Mouse (Mus musculus) olfactory bulb, adult 2 months (tissue): Measurements from ENCODE around the gene Cntrl. TPM values are rescaled to one million over a fixed set of nuclear protein-coding genes. Genes with fewer than 3 reads are reported as not detected.

Experiments used
- H3K27ac ChIP-seq: fragments of 200-500 bp; 2 replicates; pipeline ENCODE4 v1.5.1; 2012; ENCODE audit warnings: low read depth, low read length; ENCODE audit not compliant: insufficient read depth
- H3K4me1 ChIP-seq: fragments of 200-500 bp; 2 replicates; pipeline ENCODE4 v1.6.1; 2012; ENCODE audit warnings: low read length; ENCODE audit not compliant: control insufficient read depth, insufficient read depth
- H3K4me3 ChIP-seq: fragments of 200-500 bp; 2 replicates; pipeline ENCODE4 v1.5.1; 2012; ENCODE audit warnings: mild to moderate bottlenecking, low read depth, low read length, moderate library complexity; ENCODE audit not compliant: insufficient read depth
- CTCF ChIP-seq: fragments of 200-500 bp; IDR thresholded peaks from 2 replicates; pipeline ENCODE4 v1.5.1; 2012; ENCODE audit warnings: low read depth, mild to moderate bottlenecking, low read length, moderate library complexity; ENCODE audit not compliant: insufficient read depth
- POLR2A ChIP-seq: fragments of 200-500 bp; IDR thresholded peaks from 2 replicates; pipeline ENCODE4 v1.6.1; 2012; ENCODE audit warnings: mild to moderate bottlenecking, low read depth, low read length, moderate library complexity; ENCODE audit not compliant: insufficient read depth
- WGBS: fragments of 180-500 bp; shearing (Covaris S2); methylation state at CpG from one replicate; pipeline ENCODE4 v1.1.7; 2018; 5-methylcytosine and 5-hydroxymethylcytosine counted together
- polyA plus RNA-seq: library from polyadenylated mRNA; stranded (reverse); fragments of >200 nt; gene quantifications from 2 replicates; pipeline ENCODE4 v1.2.4, GENCODE M21; 2012; ENCODE audit warnings: low replicate concordance; ENCODE audit not compliant: missing spikeins, insufficient read depth, insufficient read length

Cntrl gene
- polyA plus RNA-seq, 1 experiment = not detected

DNA sequence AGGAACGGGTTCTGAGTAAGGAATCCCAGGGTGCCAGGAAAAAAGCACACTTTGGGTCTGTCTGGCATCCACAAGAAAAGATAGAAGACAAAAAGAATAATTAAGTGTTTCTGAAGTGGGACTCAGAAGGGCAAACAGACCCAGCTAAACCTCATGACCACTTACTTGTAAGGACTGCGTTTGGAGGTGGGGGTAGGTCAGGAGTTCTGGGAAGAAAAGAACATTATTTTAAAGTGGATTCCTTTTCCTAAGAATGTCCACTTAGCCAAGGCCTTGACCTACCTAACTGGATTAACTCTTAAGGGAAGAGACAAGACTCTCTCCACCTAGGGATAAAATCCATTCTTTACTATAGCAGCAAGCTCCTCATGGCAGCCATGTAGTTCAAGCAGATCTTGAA is 36.7 kb upstream of the Cntrl start:
- Histone ChIP-seq H3K27ac (no peak overlapping the region), H3K4me1 (no peaks in the 10 kb centered on the region), H3K4me3 (no peak overlapping the region)
- 34% methylated on average over 2 of the region's 2 CpGs for WGBS
- TF ChIP-seq CTCF = no peak
- TF ChIP-seq POLR2A = no peak

DNA sequence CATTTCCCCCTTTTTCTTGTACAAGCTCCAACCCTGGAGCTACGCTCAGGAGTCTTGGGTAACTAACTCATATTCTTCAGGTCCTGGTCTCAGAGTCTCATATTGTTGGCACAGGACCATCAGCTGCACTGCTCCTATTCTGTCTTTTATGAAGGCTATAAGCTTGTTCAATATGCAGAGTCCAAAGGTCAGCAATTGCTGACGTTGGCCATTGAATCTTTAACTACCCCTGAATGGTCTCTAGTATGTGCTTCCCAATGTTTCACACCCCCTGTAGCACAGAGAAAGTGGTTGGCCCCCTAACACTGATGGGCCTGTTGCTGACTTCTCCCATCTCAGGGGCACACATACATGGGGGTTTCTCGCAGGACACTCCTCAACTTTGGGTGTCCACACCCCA is 35.0 kb upstream of the Cntrl start:
- Histone ChIP-seq H3K4me3 (no peak overlapping the region), H3K27ac (no peak overlapping the region), H3K4me1 (no peaks in the 10 kb centered on the region)
- WGBS = 94% methylated on average over 3 of the region's 3 CpGs
- TF ChIP-seq CTCF = no peak
- no peak for TF ChIP-seq POLR2A

DNA sequence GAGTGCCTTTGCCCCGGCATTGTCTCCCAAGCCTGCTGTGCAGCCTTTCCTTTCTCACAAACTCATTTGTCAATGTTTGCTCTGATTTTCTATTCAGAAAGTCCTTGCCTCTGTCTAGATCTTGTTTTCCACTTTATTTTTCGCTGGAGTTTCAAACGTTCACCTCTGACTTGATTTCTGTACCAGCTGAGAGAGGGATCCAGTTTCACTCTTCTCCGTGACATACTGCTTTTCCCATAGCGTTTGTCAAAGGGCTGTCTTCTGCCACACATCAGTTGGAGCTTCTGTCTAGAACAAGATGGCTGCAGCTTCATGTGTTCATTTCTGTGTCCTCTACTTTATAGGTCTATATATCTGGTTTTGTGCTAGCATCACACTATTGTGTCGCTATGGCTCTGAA is 30.1 kb upstream of the Cntrl start:
- 73% methylated on average over 6 of the region's 6 CpGs for WGBS

GRCm38 (mm10) chr2:35087418-35087817 is 21.9 kb upstream of the Cntrl start:
- Histone ChIP-seq H3K27ac (no peak overlapping the region), H3K4me1 (no peaks in the 10 kb centered on the region), H3K4me3 (no peak overlapping the region)
- 78% methylated on average over 4 of the region's 4 CpGs for WGBS
- TF ChIP-seq CTCF (no peak), POLR2A (no peak)

More for the DNA sequence above, 30.1 kb upstream of the Cntrl start:
- Histone ChIP-seq H3K4me1 (no peaks in the 10 kb centered on the region), H3K27ac (no peak overlapping the region), H3K4me3 (no peak overlapping the region)
- TF ChIP-seq CTCF (no peak), POLR2A (no peak)

DNA sequence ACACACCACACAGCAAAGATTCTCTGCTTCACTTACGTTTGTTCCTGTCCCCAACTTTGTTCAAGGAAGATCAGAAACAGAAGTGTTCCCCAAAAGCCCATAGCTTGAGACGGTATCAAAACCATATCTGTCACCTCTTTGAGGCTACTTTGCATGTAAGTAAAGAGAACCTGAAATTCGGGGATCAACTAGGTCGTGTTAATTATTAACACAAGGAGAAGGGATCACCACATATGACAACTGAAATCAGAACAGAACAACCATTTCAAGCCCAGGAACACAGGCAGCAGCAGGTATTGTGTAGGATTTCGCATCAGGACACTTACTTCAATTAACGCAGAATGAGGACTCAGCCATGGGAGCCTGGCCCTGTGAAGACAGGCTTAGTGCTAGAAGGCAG is 8.8 kb upstream of the Cntrl start:
- Histone ChIP-seq H3K4me3 (no peak overlapping the region), H3K27ac (no peak overlapping the region), H3K4me1 (no peaks in the 10 kb centered on the region)
- WGBS = 89% methylated on average over 6 of the region's 6 CpGs
- TF ChIP-seq POLR2A = no peak
- TF ChIP-seq CTCF = no peak

DNA sequence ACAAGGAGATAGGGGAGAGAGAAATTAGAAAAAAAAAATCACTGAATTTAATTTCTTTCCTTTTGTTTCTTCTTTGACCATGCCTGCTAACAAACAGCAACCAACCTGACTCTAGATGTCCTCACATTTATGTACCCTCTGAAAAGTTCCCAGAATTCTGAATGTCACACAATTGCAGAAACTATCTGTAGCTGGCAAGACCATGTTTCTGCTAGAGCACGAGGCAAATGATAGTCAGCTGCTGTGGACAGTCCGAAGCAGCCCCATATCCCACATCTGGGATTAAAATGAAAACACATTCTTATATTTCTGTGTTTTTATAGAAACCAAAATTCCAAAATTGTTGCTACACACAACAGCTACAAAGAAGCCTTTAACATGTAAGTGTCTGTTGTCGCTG is 7.8 kb upstream of the Cntrl start, which contains the start of gene AI182371:
Gene AI182371, minus strand, starts transcription at position 101 of the 400 bp plus-strand sequence.
- no peak within 1 kb of the TSS for H3K4me3 ChIP-seq
- WGBS = 97% methylated on average over 3 of the region's 3 CpGs
- TF ChIP-seq POLR2A = no peak
- no peak for TF ChIP-seq CTCF
- no peaks in the 10 kb centered on the region for H3K4me1 ChIP-seq
- no peak within 1 kb of the TSS for H3K27ac ChIP-seq

GRCm38 (mm10) chr2:35102777-35103176 is 6.5 kb upstream of the Cntrl start:
- H3K4me1 ChIP-seq = no peaks in the 10 kb centered on the region
- H3K27ac ChIP-seq = no peak overlapping the region
- TF ChIP-seq CTCF = no peak
- no peak for TF ChIP-seq POLR2A
- no peak overlapping the region for H3K4me3 ChIP-seq

DNA sequence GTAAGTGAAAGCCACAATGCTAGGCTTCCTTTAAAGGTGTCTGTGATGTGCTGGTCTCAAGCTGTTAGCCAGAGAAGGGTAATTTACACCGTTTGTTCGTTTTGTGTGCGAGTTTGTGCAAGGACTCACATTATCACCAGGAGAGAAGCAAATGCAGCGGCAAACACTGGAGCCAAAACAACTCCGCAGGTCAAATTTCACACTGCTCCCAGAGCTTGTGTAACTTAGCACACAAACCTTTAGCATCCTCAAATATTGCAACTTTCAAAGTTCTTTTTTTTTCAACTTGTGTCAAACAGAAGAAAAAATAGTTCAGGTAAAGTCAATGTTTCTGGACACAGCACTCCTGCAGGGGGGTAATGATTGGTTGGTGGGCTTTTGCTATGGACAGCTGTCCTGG is 5.7 kb upstream of the Cntrl start:
- H3K4me1 ChIP-seq = no peaks in the 10 kb centered on the region
- 76% methylated on average over 5 of the region's 5 CpGs for WGBS
- H3K4me3 ChIP-seq = no peak overlapping the region
- TF ChIP-seq CTCF (no peak), POLR2A (no peak)
- H3K27ac ChIP-seq = no peak overlapping the region

- no peak overlapping the region for H3K4me3 ChIP-seq
- TF ChIP-seq CTCF (no peak), POLR2A (no peak)
- no peaks in the 10 kb centered on the region for H3K4me1 ChIP-seq
- H3K27ac ChIP-seq = no peak overlapping the region
- 86% methylated on average over 3 of the region's 3 CpGs for WGBS
These were observed 4.4 kb upstream of the Cntrl start for GRCm38 (mm10) chr2:35104843-35105242.

DNA sequence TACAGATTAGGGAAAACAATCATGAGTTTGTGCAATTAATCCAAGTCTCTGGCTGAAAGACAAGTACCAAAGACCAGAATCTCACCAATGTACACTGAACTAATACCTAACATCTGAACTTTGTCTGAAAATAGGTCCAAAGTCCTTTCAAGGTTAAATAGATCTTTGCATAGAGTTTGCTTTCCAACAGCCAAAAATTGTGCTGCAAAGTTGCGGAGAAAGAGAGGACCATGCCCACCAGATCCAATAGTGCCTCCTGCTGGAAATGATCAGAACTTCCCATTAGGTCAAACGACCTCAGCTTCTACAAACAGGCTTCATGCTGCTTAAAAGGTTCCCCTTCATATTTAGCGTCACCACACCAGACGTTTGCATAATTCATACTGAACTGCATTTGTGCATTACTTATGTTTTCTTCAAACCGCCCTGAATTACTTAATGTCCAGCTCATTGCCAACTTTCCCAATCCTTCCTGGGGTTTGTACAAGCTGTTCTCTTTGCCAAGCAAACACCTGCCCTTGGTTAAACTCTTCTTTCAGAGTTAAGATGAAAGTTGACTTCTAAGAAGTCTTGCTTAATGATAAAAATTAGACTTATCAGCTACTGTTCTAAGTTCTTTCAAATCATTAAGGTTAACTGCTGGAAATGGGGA is 1.2 kb upstream of the Cntrl start:
- Histone ChIP-seq H3K27ac (no peak overlapping the region), H3K4me1 (no peaks in the 10 kb centered on the region), H3K4me3 (no peak overlapping the region)
- WGBS = 35% methylated on average over 5 of the region's 5 CpGs
- TF ChIP-seq CTCF (no peak), POLR2A (no peak)
